Mouse (Mus musculus) embryonic fibroblast, embryonic 13.5 days (primary cell): Measurements from ENCODE around the gene Alkbh3. TPM values are rescaled to one million over a fixed set of nuclear protein-coding genes. Genes with fewer than 3 reads are reported as not detected.

Experiments
- H3K27ac ChIP-seq: 2 replicates; pipeline ENCODE4 v1.5.1; 2012; ENCODE audit warnings: low read length, control low read depth, inconsistent platforms; ENCODE audit not compliant: insufficient read depth
- H3K4me1 ChIP-seq: 2 replicates; pipeline ENCODE4 v1.6.1; 2011; ENCODE audit warnings: low read length; ENCODE audit not compliant: control insufficient read depth, insufficient read depth
- H3K4me3 ChIP-seq: 2 replicates; pipeline ENCODE4 v1.5.1; 2011; ENCODE audit warnings: mild to moderate bottlenecking, control low read depth, low read length; ENCODE audit not compliant: insufficient read depth
- CTCF ChIP-seq: IDR thresholded peaks from 2 replicates; pipeline ENCODE4 v1.5.1; 2011; ENCODE audit warnings: mild to moderate bottlenecking, control low read depth, low read length, moderate library complexity, borderline replicate concordance; ENCODE audit not compliant: insufficient read depth
- POLR2A ChIP-seq: IDR thresholded peaks from 2 replicates; pipeline ENCODE4 v1.6.1; 2011; ENCODE audit warnings: low read depth, mild to moderate bottlenecking, control low read depth, low read length, moderate library complexity
- polyA plus RNA-seq: library from polyadenylated mRNA; stranded (reverse); fragments of >200 nt; gene quantifications from 2 replicates; pipeline ENCODE4 v1.2.4, GENCODE M21; 2011; ENCODE audit warnings: low read depth; ENCODE audit not compliant: missing spikeins, insufficient read length

Alkbh3 gene
- polyA plus RNA-seq, 1 experiment, result 51.7 TPM

GRCm38 (mm10) chr2:93955886-93956285 lies 54.7 kb downstream of the Alkbh3 start:
- Histone ChIP-seq H3K4me3 (peak overlapping the region; percentile 41), H3K27ac (no peak overlapping the region)

DNA sequence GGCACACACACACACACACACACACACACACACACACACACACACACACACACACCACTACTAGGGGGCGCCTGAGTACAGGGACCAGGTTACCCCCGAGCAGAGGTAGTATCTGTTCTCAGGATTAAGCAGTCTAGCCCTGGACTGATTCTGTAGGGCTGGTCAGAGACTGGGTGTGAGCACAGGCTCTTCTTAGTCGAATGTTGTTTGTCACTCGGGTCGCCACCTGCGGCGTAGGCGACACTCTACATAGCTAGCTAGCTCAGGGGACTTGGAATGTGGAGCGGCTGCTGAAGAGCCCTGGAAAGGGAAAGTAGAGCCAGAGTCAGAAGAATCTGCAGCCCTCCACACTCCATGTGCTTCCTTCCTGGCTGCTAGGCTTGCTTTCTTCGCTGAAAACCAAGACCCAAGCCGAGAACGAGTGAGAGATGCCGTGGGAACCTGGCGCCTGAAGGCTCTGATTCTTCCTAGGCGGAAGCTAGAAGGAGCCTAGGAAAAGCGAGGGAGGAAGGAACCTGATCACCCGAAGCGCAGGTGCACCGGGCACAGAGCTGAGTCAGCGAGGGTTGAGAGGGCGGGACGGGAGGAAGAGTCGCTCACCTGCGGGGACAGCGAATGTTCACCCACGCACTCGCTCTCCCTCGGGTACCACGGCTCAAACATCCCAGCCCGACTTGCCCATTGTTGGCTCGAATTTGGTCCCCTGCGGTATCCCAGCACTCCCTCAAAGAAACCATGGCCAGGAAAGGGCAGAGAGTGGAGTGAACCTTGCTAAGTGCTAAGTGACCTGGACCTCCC lies 55.6 kb downstream of the Alkbh3 start:
- H3K27ac ChIP-seq, result no peak overlapping the region
- H3K4me1 ChIP-seq, result no peaks in the 10 kb centered on the region; the same call in 1 of the 2 replicates
- no peak overlapping the region for H3K4me3 ChIP-seq
- TF ChIP-seq CTCF (no peak), POLR2A (no peak)

More at GRCm38 (mm10) chr2:93955886-93956285, 54.7 kb downstream of the Alkbh3 start:
- H3K4me1 ChIP-seq, result no peaks in the 10 kb centered on the region; the same call in 1 of the 2 replicates
- TF ChIP-seq CTCF (no peak), POLR2A (no peak)

DNA sequence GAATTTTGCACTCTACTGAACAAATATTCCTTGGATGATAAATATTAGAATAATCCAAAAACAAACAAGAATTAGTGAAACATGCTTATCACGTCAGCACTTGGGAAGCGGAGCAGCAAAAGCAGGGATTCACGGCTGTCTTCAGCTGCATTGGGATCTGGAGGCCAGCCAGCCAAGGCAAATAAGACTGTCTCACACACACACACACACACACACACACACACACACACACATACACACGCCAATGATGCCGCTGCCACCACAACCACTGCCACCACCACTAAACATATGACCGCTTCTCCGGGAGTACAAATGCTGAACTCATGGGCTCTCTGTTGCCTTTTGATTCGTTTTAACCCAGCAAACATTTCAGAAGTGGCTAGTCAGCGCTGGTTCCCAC lies 56.9 kb downstream of the Alkbh3 start:
- Histone ChIP-seq H3K4me1 (no peaks in the 10 kb centered on the region; the same call in 1 of the 2 replicates), H3K27ac (no peak overlapping the region), H3K4me3 (no peak overlapping the region)
- no peak for TF ChIP-seq CTCF
- TF ChIP-seq POLR2A, result no peak

DNA sequence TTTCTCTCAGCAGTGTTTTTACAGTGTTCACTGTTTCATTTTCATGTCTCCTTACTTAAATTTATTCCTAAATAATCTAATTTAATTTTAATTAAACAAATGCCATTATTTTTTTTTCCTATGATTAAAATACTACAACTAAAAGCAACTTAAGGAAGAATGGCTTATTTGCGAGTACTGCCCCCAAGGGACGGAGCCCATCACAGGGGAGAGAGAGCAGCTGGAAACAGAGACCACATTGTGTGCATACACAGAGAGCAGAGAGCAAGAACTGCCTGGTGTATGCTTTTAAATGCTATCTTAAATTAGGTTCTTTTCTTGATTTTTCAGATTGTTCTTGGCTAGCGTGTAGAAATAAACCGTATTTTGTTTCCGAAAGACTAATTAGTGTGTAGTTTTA lies 63.6 kb downstream of the Alkbh3 start:
- Histone ChIP-seq H3K27ac (no peak overlapping the region), H3K4me1 (no peaks in the 10 kb centered on the region), H3K4me3 (no peak overlapping the region)
- TF ChIP-seq CTCF (no peak), POLR2A (no peak)

DNA sequence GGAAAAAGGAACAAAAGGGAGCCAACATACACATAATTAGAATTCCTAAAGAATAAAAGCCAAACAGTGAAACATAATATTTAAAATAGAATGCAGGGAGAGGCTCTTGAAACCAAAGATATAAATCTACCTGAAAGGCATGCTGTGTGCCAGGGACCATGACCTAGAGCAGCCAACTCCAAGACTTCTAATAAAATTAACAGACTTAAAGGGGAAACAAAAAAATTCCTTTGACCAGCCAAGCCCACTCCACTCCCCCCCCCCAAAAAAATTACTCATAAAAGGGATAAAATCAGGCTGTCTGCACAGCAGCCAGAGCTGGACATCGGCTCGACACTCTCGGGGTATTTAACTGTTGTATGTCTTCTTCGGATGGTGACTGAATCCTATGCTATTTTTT lies 65.8 kb downstream of the Alkbh3 start:
- TF ChIP-seq POLR2A, result no peak
- no peak for TF ChIP-seq CTCF
- H3K4me3 ChIP-seq, result no peak overlapping the region

DNA sequence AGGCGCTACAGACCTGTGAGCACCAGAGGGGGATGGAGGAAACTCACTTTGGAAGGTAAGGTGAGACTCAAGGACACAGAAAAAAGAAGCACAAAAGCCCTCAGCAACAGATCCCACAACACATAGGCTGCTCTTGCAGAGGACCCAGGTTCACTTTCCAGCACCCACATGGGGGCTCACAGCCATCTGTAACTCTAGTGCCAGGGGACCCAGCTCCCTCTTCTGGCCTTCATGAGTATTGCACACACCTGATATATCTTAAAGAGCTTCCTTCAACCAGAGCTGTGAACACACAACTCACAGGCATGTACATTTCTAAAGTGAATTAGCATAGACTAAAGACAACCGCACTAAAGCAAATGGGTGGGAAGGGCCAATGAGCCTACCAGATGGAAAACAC lies 66.5 kb downstream of the Alkbh3 start:
- TF ChIP-seq POLR2A, result no peak
- no peak for TF ChIP-seq CTCF
- H3K27ac ChIP-seq, result no peak overlapping the region
- no peak overlapping the region for H3K4me3 ChIP-seq
- H3K4me1 ChIP-seq, result no peaks in the 10 kb centered on the region

More for the DNA sequence above, 65.8 kb downstream of the Alkbh3 start:
- Histone ChIP-seq H3K4me1 (no peaks in the 10 kb centered on the region), H3K27ac (no peak overlapping the region)

- H3K4me1 ChIP-seq, result no peaks in the 10 kb centered on the region
- no peak overlapping the region for H3K4me3 ChIP-seq
- H3K27ac ChIP-seq, result no peak overlapping the region
- TF ChIP-seq CTCF, result no peak
- TF ChIP-seq POLR2A, result no peak
Measured at GRCm38 (mm10) chr2:93941670-93942069, 68.9 kb downstream of the Alkbh3 start.

- Histone ChIP-seq H3K4me1 (no peaks in the 10 kb centered on the region), H3K4me3 (no peak overlapping the region), H3K27ac (no peak overlapping the region)
- no peak for TF ChIP-seq POLR2A
- TF ChIP-seq CTCF, result no peak
Measured at GRCm38 (mm10) chr2:93938534-93938933, 72.1 kb downstream of the Alkbh3 start.

Other genes starting within 250 kb of the Alkbh3 start
- 116 and 118 TPM in 2 replicates for gene Ext2, start 188.2 kb downstream of the Alkbh3 start, polyA plus RNA-seq
- 5.3 and 8.1 TPM in 2 replicates for gene Accs, start 160.9 kb downstream of the Alkbh3 start, polyA plus RNA-seq
- gene Accsl, start 141.7 kb downstream of the Alkbh3 start, polyA plus RNA-seq, result not detected in 2 replicates
- 0.62 and 0.76 TPM in 2 replicates for gene Gm13889, start 53.6 kb downstream of the Alkbh3 start, polyA plus RNA-seq
- not detected in 2 replicates for gene Gm27027, start 14.5 kb downstream of the Alkbh3 start, polyA plus RNA-seq
- gene Hsd17b12, start 147.2 kb upstream of the Alkbh3 start, polyA plus RNA-seq, result 141 and 162 TPM in 2 replicates